Mouse (Mus musculus): Measurements from ENCODE around the gene Neurog2. TPM values are rescaled to one million over a fixed set of nuclear protein-coding genes. Genes with fewer than 3 reads are reported as not detected.
A peak's percentile ranks its signal among the peaks of the same experiment; 100 is the strongest.

Neurog2 gene
- polyA plus RNA-seq, 1 experiment from 2014 or later: not detected

- H3K4me2 ChIP-seq: no peak overlapping the region
- no peak overlapping the region for H3K4me3 ChIP-seq (replicated peaks)
- peaks cover 27% of the 10 kb centered on the region for H3K4me1 ChIP-seq (replicated peaks)
- H3K36me3 ChIP-seq: no peaks in the 10 kb centered on the region
- DNase-seq (no peak), ATAC-seq (ENCODE audit: low read depth) (no peak)
- H3K27me3 ChIP-seq: peaks cover 96% of the 10 kb centered on the region
- no peak overlapping the region for H3K9ac ChIP-seq
- H3K9me3 ChIP-seq (replicated peaks): no peaks in the 10 kb centered on the region
- no peak overlapping the region for H3K27ac ChIP-seq
- 8% methylated on average over 17 of the region's 17 CpGs for WGBS (ENCODE audit: insufficient replicate concordance)
These were observed 2.1 kb upstream of the Neurog2 start for GRCm38 (mm10) chr3:127630735-127631372.

- no peak for ATAC-seq (ENCODE audit: low read depth)
- H3K36me3 ChIP-seq: no peaks in the 10 kb centered on the region
- DNase-seq: no peak
- no peak overlapping the region for H3K4me2 ChIP-seq
- H3K9me3 ChIP-seq (replicated peaks): no peaks in the 10 kb centered on the region
- H3K9ac ChIP-seq: no peak overlapping the region
- peaks cover 23% of the 10 kb centered on the region for H3K4me1 ChIP-seq (replicated peaks)
- WGBS (ENCODE audit: insufficient replicate concordance): 1% methylated on average over 10 of the region's 10 CpGs
- H3K27ac ChIP-seq: no peak overlapping the region
- H3K27me3 ChIP-seq: peaks cover 95% of the 10 kb centered on the region
- H3K4me3 ChIP-seq (replicated peaks): no peak overlapping the region
These were observed 1.4 kb upstream of the Neurog2 start for GRCm38 (mm10) chr3:127631582-127631981.

- Histone ChIP-seq H3K4me1 (replicated peaks) (peaks cover 23% of the 10 kb centered on the region), H3K9me3 (replicated peaks) (no peaks in the 10 kb centered on the region), H3K9ac (no peak overlapping the region), H3K36me3 (no peaks in the 10 kb centered on the region), H3K27me3 (peaks cover 95% of the 10 kb centered on the region), H3K4me3 (replicated peaks) (peak overlapping the region; percentile 43), H3K4me2 (peak overlapping the region; percentile 59), H3K27ac (no peak overlapping the region)
- no peak for ATAC-seq (ENCODE audit: low read depth)
- no peak for DNase-seq
- WGBS (ENCODE audit: insufficient replicate concordance): under 1% methylated on average over 31 of the region's 32 CpGs
These were observed 404 bp upstream of the Neurog2 start for GRCm38 (mm10) chr3:127632531-127632930.

- peak overlapping the region; percentile 43 for H3K4me3 ChIP-seq (replicated peaks)
- H3K9ac ChIP-seq: no peak overlapping the region
- H3K27ac ChIP-seq: no peak overlapping the region
- DNase-seq (peak; percentile 28), ATAC-seq (ENCODE audit: low read depth) (peak; percentile 64)
- H3K36me3 ChIP-seq: no peaks in the 10 kb centered on the region
- no peaks in the 10 kb centered on the region for H3K9me3 ChIP-seq (replicated peaks)
- peaks cover 23% of the 10 kb centered on the region for H3K4me1 ChIP-seq (replicated peaks)
- 2% methylated on average over 58 of the region's 58 CpGs for WGBS (ENCODE audit: insufficient replicate concordance)
- peaks cover 96% of the 10 kb centered on the region for H3K27me3 ChIP-seq
- H3K4me2 ChIP-seq: peak overlapping the region; percentile 59
These were observed 1.4 kb downstream of the Neurog2 start for GRCm38 (mm10) chr3:127634101-127634983.

DNA sequence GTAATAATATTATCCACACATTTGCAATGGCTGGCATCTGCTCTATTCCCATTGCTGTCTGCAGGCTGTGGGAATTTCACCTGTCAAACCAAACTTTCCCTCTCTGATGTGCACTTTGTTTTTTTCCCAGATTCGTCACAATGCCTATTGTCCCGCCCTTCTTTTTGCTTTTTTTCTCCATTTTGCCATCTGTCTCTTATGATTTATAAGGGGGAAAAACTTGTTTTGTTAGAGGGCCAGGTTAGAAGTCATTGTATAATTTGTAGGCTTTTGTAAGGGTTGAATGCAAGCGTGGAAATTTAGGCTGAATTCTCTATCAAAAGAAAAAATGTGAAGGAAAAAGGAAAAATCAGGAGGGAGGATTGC is 2.0 kb downstream of the Neurog2 start:
- no peak overlapping the region for H3K27ac ChIP-seq
- no peak overlapping the region for H3K4me3 ChIP-seq (replicated peaks)
- H3K36me3 ChIP-seq: no peaks in the 10 kb centered on the region
- no peak for ATAC-seq (ENCODE audit: low read depth)
- H3K4me1 ChIP-seq (replicated peaks): peaks cover 23% of the 10 kb centered on the region
- no peak for DNase-seq
- H3K4me2 ChIP-seq: no peak overlapping the region
- WGBS (ENCODE audit: insufficient replicate concordance): 7% methylated on average over 3 of the region's 3 CpGs
- peaks cover 96% of the 10 kb centered on the region for H3K27me3 ChIP-seq
- no peaks in the 10 kb centered on the region for H3K9me3 ChIP-seq (replicated peaks)
- H3K9ac ChIP-seq: no peak overlapping the region

- H3K27me3 ChIP-seq: peaks cover 91% of the 10 kb centered on the region
- H3K4me3 ChIP-seq (replicated peaks): no peak overlapping the region
- ATAC-seq (ENCODE audit: low read depth) (no peak), DNase-seq (no peak)
- no peaks in the 10 kb centered on the region for H3K36me3 ChIP-seq
- H3K27ac ChIP-seq: no peak overlapping the region
- no peak overlapping the region for H3K9ac ChIP-seq
- 4% methylated on average over 36 of the region's 36 CpGs for WGBS (ENCODE audit: insufficient replicate concordance)
- no peaks in the 10 kb centered on the region for H3K9me3 ChIP-seq (replicated peaks)
- no peak overlapping the region for H3K4me2 ChIP-seq
- no peaks in the 10 kb centered on the region for H3K4me1 ChIP-seq (replicated peaks)
These were observed 7.2 kb downstream of the Neurog2 start for GRCm38 (mm10) chr3:127639875-127640761.

- peaks cover 92% of the 10 kb centered on the region for H3K27me3 ChIP-seq
- no peaks in the 10 kb centered on the region for H3K36me3 ChIP-seq
- H3K9ac ChIP-seq: no peak overlapping the region
- H3K4me2 ChIP-seq: no peak overlapping the region
- DNase-seq: no peak
- ATAC-seq (ENCODE audit: low read depth): no peak
- no peaks in the 10 kb centered on the region for H3K4me1 ChIP-seq (replicated peaks)
- H3K9me3 ChIP-seq (replicated peaks): no peaks in the 10 kb centered on the region
- no peak overlapping the region for H3K4me3 ChIP-seq (replicated peaks)
- H3K27ac ChIP-seq: no peak overlapping the region
- WGBS (ENCODE audit: insufficient replicate concordance): 7% methylated on average over 37 of the region's 37 CpGs
These were observed 8.1 kb downstream of the Neurog2 start for GRCm38 (mm10) chr3:127640762-127641700.

DNA sequence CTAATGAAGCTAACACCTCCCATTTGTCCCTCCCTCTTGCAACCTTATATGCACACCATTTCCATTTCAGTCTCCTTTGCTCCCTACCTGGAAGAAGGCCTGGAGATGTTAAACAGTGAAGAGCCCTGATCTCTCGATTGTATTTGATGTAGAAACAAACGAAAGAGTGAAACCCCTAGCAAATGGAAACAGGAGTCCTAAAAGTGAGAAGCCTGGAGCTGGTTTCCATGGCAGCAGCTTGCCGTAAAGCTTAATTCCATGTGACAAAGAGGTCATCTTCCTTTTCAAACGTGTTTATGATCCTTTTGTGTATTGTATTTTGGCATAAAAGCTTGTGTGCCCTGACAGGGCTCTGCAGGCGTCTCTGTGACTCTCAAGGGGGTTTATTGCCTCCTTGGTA is 9.3 kb downstream of the Neurog2 start:
- no peak overlapping the region for H3K9ac ChIP-seq
- no peak overlapping the region for H3K4me3 ChIP-seq (replicated peaks)
- WGBS (ENCODE audit: insufficient replicate concordance): 16% methylated on average over 5 of the region's 5 CpGs
- no peaks in the 10 kb centered on the region for H3K9me3 ChIP-seq (replicated peaks)
- no peaks in the 10 kb centered on the region for H3K36me3 ChIP-seq
- no peak for ATAC-seq (ENCODE audit: low read depth)
- peaks cover 93% of the 10 kb centered on the region for H3K27me3 ChIP-seq
- H3K27ac ChIP-seq: no peak overlapping the region
- no peak overlapping the region for H3K4me2 ChIP-seq
- H3K4me1 ChIP-seq (replicated peaks): no peaks in the 10 kb centered on the region
- DNase-seq: no peak

DNA sequence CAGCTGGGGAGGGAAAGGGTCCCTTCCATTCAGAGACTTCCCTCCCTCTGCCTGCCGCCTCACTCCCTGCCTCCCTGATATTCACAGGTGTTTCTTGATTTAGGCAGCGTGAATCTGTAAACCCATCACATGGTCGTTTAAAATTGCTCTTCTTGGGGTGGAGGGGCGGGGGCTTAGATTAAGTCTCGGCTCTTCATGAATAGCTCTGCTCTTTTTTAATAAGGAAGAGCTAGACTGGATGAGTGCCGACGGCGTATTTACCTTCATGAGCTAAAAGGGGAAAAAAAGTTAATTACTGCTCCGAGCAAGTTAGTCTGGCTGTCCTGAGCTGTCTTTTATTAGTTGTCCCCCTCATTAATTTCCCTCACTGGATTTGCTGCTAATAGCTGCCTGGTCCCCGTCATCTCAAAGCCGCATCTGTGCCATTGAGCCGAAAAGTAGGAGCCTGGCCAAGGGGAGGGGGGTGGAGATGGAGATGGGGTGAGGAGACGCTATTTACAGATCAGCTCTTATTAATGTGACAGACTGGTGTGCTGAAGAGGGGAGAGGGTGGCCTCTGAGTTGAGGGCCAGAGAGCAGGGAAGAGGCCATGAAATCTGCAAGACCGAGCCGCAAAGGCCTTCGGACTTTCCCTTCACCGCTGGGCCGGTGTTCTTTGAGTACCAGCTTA is 13.4 kb downstream of the Neurog2 start:
- Histone ChIP-seq H3K36me3 (no peaks in the 10 kb centered on the region), H3K4me2 (no peak overlapping the region), H3K9me3 (replicated peaks) (no peaks in the 10 kb centered on the region), H3K4me3 (replicated peaks) (no peak overlapping the region), H3K9ac (no peak overlapping the region), H3K4me1 (replicated peaks) (no peaks in the 10 kb centered on the region), H3K27me3 (peaks cover 53% of the 10 kb centered on the region), H3K27ac (no peak overlapping the region)
- ATAC-seq (ENCODE audit: low read depth) (no peak), DNase-seq (no peak)
- WGBS (ENCODE audit: insufficient replicate concordance): 50% methylated on average over 18 of the region's 18 CpGs

Data from liver, embryonic 13.5 days (tissue).